Mouse (Mus musculus): ENCODE results near the gene Acin1.

GRCm38 (mm10) chr14:54647900-54648299, 38.8 kb downstream of the Acin1 start:
- TF ChIP-seq CTCF (IDR thresholded peaks at IDR 0.05; ENCODE audit: borderline replicate concordance, extremely low read depth, insufficient read depth, insufficient read length) (no peak), POLR2A (IDR thresholded peaks at IDR 0.05; ENCODE audit: borderline replicate concordance, extremely low read depth, insufficient read depth, insufficient read length, poor library complexity, severe bottlenecking) (no peak)

Data from brain, embryonic 14.5 days (tissue).